Mouse (Mus musculus) midbrain, embryonic 15.5 days (tissue): ENCODE results near the gene Lrrc8d. TPM values are rescaled to one million over a fixed set of nuclear protein-coding genes. Genes with fewer than 3 reads are reported as not detected.

Source experiments
- ATAC-seq: fragments of 200-750 bp; cut with Nextera tagmentation; replicated peaks from 2 replicates; pipeline ENCODE4 v1.8.0; 2017; ENCODE audit warnings: moderate TSS enrichment
- H3K27ac ChIP-seq: fragments of 300-500 bp; sonication (generic); 2 replicates; pipeline ENCODE4 v1.5.1; 2015; ENCODE audit warnings: mild to moderate bottlenecking, inconsistent platforms
- H3K27me3 ChIP-seq: fragments of 300-500 bp; sonication (generic); replicated peaks from 2 replicates; pipeline ENCODE4 v1.6.1; 2015; ENCODE audit warnings: inconsistent platforms
- H3K36me3 ChIP-seq: fragments of 300-500 bp; sonication (generic); replicated peaks from 2 replicates; pipeline ENCODE4 v1.6.1; 2015; ENCODE audit warnings: inconsistent platforms
- H3K4me1 ChIP-seq: fragments of 300-500 bp; sonication (generic); 2 replicates; pipeline ENCODE4 v1.6.1; 2015; ENCODE audit warnings: inconsistent platforms
- H3K4me2 ChIP-seq: fragments of 300-500 bp; sonication (generic); 2 replicates; pipeline ENCODE4 v1.6.1; 2015; ENCODE audit warnings: inconsistent platforms, mild to moderate bottlenecking, moderate library complexity
- H3K4me3 ChIP-seq: fragments of 300-500 bp; sonication (generic); 2 replicates; pipeline ENCODE4 v1.5.1; 2015; ENCODE audit warnings: mild to moderate bottlenecking, inconsistent platforms
- H3K9ac ChIP-seq: fragments of 300-500 bp; sonication (generic); 2 replicates; pipeline ENCODE4 v1.6.1; 2015; ENCODE audit warnings: mild to moderate bottlenecking, inconsistent platforms
- H3K9me3 ChIP-seq: fragments of 300-500 bp; sonication (generic); 2 replicates; pipeline ENCODE4 v1.6.1; 2016; ENCODE audit warnings: inconsistent platforms
- WGBS: fragments of 180-500 bp; shearing (Covaris S2); methylation state at CpG from one replicate; pipeline ENCODE4 v1.1.7; 2015; ENCODE audit warnings: mixed read lengths; 5-methylcytosine and 5-hydroxymethylcytosine counted together
- polyA plus RNA-seq: library from polyadenylated mRNA; unstranded; fragments of >200 nt; fragmentation: Nextera tagmentation; extraction: Ambion mirVana; gene quantifications from 2 replicates; pipeline ENCODE4 v1.2.1, GENCODE M21; 2015

Gene Lrrc8d
- polyA plus RNA-seq, 1 experiment from 2014 or later, result 37.1 TPM

GRCm38 (mm10) chr5:105867427-105867826 is 167.7 kb downstream of the Lrrc8d start:
- Histone ChIP-seq H3K27me3 (no peaks in the 10 kb centered on the region), H3K4me3 (no peak overlapping the region), H3K36me3 (no peaks in the 10 kb centered on the region), H3K4me1 (peaks cover 8% of the 10 kb centered on the region), H3K9ac (no peak overlapping the region), H3K9me3 (no peaks in the 10 kb centered on the region), H3K27ac (no peak overlapping the region), H3K4me2 (no peak overlapping the region)
- ATAC-seq, result no peak
- 29% methylated on average over 4 of the region's 4 CpGs for WGBS

DNA sequence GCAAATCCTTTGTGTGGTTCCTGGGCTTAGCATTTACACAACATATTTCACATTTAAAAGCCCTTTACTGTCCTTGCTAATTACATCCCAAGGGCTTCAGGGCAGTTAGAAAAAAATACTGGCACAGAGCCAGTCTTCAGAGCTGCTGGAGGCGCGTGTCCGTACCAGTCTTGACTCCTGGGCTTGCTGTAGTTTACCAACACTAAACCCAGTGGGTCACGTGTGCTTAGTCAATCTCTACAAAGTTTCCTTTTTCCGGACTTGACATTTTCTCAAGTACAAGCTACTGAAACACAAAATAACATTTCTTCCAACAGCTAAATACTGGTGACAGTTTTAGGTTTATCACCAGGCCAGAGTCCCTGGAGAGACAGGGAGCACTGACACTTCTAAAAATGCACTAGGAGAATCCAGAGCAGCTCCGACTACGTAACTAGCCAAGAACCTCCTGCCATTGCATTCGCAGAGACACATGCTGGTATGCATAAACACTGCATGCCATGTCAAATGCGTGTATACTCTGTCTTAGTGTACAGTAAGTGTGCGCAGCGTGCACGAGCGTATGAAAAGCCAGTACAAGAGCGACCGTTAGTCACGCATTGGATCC is 168.2 kb downstream of the Lrrc8d start:
- Histone ChIP-seq H3K27me3 (no peaks in the 10 kb centered on the region), H3K9me3 (no peaks in the 10 kb centered on the region), H3K4me1 (peaks cover 8% of the 10 kb centered on the region), H3K36me3 (no peaks in the 10 kb centered on the region), H3K4me2 (no peak overlapping the region), H3K27ac (no peak overlapping the region), H3K9ac (no peak overlapping the region), H3K4me3 (no peak overlapping the region)
- peak; percentile 40; the same call in 1 of the 2 replicates for ATAC-seq
- 69% methylated on average over 16 of the region's 16 CpGs for WGBS

DNA sequence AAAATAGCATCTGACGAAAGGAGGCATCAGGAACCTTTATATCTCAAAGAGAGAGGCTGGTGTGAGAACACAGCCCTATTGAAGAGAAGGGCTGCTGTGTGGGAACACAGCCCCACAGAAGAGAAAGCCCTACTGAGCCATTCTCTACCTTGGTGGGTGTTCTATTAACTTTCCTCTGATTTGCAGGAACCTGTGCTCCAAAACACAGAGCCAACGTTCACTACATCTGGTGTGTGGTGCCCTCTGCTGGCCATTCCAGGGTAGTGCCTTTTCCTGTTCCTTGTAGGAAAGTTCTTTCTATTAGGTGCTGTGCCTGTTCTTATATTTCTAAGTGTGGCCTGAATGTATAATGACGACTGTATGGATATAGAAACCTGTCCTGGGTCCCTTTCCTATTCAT is 168.8 kb downstream of the Lrrc8d start:
- WGBS, result 23% methylated on average over 3 of the region's 3 CpGs
- Histone ChIP-seq H3K4me2 (no peak overlapping the region), H3K27ac (no peak overlapping the region), H3K9ac (no peak overlapping the region), H3K9me3 (no peaks in the 10 kb centered on the region), H3K4me3 (no peak overlapping the region), H3K4me1 (peaks cover 8% of the 10 kb centered on the region), H3K36me3 (no peaks in the 10 kb centered on the region), H3K27me3 (no peaks in the 10 kb centered on the region)
- ATAC-seq, result peak; percentile 79

DNA sequence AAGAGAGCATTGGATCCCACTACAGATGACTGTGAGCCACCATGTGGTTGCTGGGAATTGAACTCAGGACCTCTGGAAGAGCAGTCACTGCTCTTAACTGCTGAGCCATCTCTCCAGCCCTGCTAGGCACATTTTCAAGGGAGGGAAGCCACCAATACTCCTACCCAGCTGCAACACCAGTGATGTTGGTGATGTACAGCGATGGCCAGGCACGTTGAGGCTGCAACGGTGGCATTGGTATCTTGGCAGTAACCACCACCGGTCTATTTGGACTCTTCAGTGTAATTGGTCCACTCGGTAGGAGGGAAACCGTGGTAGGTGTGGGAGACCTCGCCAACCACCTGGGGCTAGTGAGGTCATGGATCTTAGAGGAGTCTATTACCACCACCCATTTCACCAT is 170.0 kb downstream of the Lrrc8d start:
- Histone ChIP-seq H3K27me3 (no peaks in the 10 kb centered on the region), H3K4me3 (no peak overlapping the region), H3K9me3 (no peaks in the 10 kb centered on the region), H3K9ac (no peak overlapping the region), H3K4me2 (no peak overlapping the region), H3K4me1 (peaks cover 8% of the 10 kb centered on the region), H3K27ac (no peak overlapping the region), H3K36me3 (no peaks in the 10 kb centered on the region)
- 89% methylated on average over 7 of the region's 7 CpGs for WGBS
- no peak for ATAC-seq

DNA sequence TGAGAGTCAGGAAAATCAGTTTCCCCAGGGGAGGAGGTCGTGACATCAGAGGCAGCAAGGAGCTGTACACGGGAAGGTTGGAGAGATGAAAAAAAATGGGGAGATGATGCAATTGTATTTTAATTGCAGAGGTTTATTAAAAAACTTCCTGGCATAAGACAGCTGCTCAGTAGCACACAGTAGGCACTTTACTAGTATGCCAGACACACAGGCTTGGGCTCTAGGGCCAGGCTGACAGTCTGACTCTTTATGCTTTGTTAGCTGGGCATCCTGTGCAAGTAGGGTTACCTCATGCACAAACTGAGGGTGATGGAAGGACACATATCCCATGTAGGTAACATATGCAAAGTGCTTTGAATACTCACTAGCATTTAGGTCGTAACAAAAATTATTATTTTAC is 171.4 kb downstream of the Lrrc8d start:
- Histone ChIP-seq H3K4me1 (peaks cover 12% of the 10 kb centered on the region), H3K27ac (no peak overlapping the region), H3K27me3 (no peaks in the 10 kb centered on the region), H3K9me3 (no peaks in the 10 kb centered on the region), H3K4me2 (no peak overlapping the region), H3K9ac (no peak overlapping the region), H3K36me3 (no peaks in the 10 kb centered on the region), H3K4me3 (no peak overlapping the region)
- 79% methylated on average over 3 of the region's 3 CpGs for WGBS
- no peak for ATAC-seq

GRCm38 (mm10) chr5:105872176-105872575 is 172.4 kb downstream of the Lrrc8d start:
- Histone ChIP-seq H3K9ac (no peak overlapping the region), H3K4me1 (peaks cover 12% of the 10 kb centered on the region), H3K36me3 (no peaks in the 10 kb centered on the region), H3K4me2 (no peak overlapping the region), H3K27me3 (no peaks in the 10 kb centered on the region), H3K27ac (no peak overlapping the region), H3K4me3 (no peak overlapping the region), H3K9me3 (no peaks in the 10 kb centered on the region)
- WGBS, result 89% methylated on average over 8 of the region's 8 CpGs
- no peak for ATAC-seq

DNA sequence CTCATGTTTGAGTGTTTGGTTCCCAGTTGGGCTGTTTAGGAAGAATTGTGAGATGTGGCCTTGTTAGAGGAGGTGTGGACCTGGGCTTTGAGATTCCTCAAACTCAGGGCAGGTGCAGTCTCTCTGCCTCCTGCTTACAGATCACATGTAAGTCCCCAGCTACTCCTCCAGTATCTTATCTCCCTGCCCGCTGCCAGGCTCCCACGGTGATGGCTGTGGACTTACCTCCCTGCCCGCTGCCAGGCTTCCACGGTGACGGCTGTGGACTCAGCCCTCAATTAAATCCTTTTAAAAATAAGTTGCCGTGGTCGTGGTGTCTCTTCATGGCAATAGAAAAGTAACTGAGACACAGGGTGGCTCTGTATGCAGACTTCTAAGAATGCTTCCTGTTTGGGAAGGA is 173.1 kb downstream of the Lrrc8d start:
- ATAC-seq, result no peak
- no peaks in the 10 kb centered on the region for H3K36me3 ChIP-seq
- H3K4me3 ChIP-seq, result no peak overlapping the region
- no peak overlapping the region for H3K27ac ChIP-seq
- peaks cover 14% of the 10 kb centered on the region for H3K4me1 ChIP-seq
- no peaks in the 10 kb centered on the region for H3K27me3 ChIP-seq
- no peaks in the 10 kb centered on the region for H3K9me3 ChIP-seq
- 47% methylated on average over 7 of the region's 7 CpGs for whole genome bisulfite sequencing
- H3K4me2 ChIP-seq, result no peak overlapping the region
- H3K9ac ChIP-seq, result no peak overlapping the region

DNA sequence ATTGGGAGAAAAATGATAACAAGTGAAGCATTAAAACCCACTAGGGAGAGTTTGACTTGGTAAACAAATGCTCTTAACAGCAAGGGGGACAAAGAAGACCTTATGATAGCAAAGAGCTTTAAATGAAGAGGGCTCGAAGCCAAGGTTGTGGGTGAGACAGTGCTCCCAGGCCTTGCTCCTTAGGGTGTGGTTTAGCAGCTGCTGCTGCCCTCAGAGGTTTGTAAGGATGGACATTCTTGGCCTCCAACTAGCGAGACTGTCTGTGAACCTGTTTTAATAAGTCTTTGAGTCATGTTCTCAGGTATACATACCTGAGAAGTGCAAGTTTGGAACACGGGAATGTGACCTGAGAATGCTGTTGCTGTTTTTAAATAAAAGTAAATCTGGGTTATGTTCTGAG is 174.0 kb downstream of the Lrrc8d start:
- Histone ChIP-seq H3K27ac (no peak overlapping the region), H3K4me1 (peaks cover 20% of the 10 kb centered on the region), H3K9me3 (no peaks in the 10 kb centered on the region), H3K27me3 (no peaks in the 10 kb centered on the region), H3K9ac (no peak overlapping the region), H3K36me3 (no peaks in the 10 kb centered on the region), H3K4me3 (no peak overlapping the region), H3K4me2 (no peak overlapping the region)
- WGBS, result 76% methylated on average over 3 of the region's 3 CpGs
- ATAC-seq, result no peak

DNA sequence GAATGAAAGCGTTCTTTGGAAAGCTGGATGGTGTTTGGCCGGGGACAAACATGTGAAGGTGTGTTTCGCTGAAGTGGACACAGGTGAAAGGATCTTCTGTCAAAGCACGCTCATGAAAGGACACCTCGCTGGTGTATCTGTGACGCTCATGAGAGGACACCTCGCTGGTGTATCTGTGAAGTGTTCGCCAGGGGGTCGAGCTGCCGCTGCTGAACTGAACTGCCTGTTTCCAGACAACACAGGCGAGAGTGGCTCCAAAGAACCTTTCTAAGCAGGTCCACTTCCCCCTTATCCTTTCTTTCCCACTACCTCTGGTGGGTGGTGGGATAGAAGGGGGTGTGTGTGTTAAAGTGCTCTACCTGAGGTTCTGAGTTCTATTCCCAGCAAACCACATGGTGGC is 174.7 kb downstream of the Lrrc8d start:
- WGBS, result 95% methylated on average over 11 of the region's 11 CpGs
- Histone ChIP-seq H3K4me2 (no peak overlapping the region), H3K27ac (no peak overlapping the region), H3K27me3 (no peaks in the 10 kb centered on the region), H3K4me3 (no peak overlapping the region), H3K9ac (no peak overlapping the region), H3K9me3 (no peaks in the 10 kb centered on the region), H3K36me3 (no peaks in the 10 kb centered on the region), H3K4me1 (peaks cover 26% of the 10 kb centered on the region)
- ATAC-seq, result no peak

DNA sequence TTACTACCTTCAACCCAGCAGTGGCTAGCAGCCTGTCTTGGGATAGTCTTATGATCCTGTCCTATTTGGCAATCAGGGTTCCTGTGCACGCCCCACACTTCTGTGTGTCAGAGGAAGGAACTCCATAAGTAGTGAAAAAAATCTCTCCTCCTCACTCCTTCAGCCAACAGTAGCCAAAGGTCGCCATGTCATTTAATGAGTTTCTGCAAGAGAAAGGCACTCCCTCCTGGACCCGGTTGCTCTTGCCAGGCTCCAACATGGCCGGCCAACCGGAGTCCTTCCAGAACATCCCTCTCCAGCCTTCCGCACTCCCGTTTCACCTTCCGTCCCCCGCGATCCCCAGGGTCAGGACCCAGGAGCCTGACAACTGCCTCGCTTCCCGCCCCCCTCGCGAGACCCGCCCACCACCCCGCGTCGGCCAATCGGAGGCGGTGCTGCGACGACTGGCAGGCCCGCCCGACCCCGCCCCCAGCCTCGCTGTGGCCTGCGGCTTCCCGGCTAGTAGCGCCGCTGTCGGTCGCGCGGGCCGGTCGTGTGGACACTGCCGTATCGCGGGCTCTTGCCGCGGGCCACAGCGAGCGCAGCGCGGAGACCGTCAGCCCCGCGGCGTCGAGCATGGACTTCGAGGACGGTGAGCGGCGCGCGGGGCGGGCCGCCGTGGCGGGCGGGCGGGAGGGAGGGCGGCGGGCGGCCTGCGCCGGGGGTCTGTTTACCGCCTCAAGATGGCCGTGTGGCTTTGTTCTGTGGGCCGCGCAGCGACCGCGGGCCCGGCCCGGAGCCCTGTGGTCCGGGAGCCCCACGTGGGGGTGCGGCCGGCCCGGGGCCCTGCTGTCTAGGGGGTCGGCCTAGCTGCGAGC is 176.5 kb downstream of the Lrrc8d start, which contains the start of gene Zfp326:
TSS of gene Zfp326 (plus strand) at position 498 of the 857 bp plus-strand sequence.
- peak within 1 kb of the TSS; percentile 98 for H3K9ac ChIP-seq
- peak within 1 kb of the TSS; percentile 92 for H3K27ac ChIP-seq
- peaks cover 36% of the 10 kb centered on the region for H3K4me1 ChIP-seq
- peak within 1 kb of the TSS; percentile 100 for H3K4me3 ChIP-seq
- ATAC-seq, result peak; percentile 95
- no peaks in the 10 kb centered on the region for H3K9me3 ChIP-seq
- H3K27me3 ChIP-seq, result no peaks in the 10 kb centered on the region
- H3K36me3 ChIP-seq, result no peaks in the 10 kb centered on the region
- WGBS, result under 1% methylated on average over 79 of the region's 83 CpGs
- H3K4me2 ChIP-seq, result peak within 1 kb of the TSS; percentile 59

DNA sequence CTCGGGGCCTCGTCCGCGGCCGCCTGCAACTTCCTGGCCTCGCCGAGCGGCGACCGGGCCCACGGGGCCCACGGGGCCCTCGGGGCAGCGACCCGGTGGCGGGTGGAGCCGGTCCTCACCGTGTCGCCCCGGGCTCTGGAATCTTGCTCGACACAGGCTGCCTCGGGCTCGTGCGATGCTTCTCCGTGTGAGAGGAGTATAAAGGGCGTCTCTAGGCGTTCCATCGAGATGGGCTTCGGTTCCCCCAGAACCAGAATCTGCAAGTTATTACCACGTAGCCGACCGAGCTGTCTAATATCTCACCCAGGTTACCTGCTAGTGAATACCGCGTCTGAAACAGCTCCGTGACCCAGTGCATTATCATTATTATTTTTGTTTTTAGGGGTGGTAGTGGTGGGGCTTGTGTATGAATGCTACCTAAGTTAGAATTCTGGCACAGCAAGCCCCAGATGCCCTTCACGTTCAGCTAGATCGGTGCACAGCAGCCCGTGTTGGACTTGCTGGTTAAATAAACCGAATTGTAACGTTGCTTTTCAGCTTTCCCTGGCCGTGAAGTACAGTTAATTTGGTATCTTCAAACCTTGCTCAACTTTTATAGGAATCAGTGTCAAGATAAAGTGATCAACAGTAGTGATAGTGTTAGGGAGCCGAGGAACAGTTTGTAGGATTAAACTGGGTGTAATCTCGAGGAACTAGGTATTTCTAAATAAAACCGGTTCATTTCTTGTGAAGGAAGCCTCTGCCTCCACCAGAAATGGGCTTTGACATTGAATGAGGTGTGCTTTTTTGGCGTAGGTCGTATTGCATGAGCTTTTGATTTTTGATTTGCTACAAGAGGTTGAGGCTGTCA is 177.4 kb downstream of the Lrrc8d start:
- peak; percentile 66 for ATAC-seq
- Histone ChIP-seq H3K4me2 (peak overlapping the region; percentile 59), H3K36me3 (no peaks in the 10 kb centered on the region), H3K4me3 (peak overlapping the region; percentile 100), H3K9ac (peak overlapping the region; percentile 98), H3K9me3 (no peaks in the 10 kb centered on the region), H3K27ac (peak overlapping the region; percentile 92), H3K27me3 (no peaks in the 10 kb centered on the region), H3K4me1 (peaks cover 42% of the 10 kb centered on the region)
- under 1% methylated on average over 46 of the region's 46 CpGs for WGBS
